ENCODE assay signal across 7 mouse cellular contexts in the genomic region with DNA sequence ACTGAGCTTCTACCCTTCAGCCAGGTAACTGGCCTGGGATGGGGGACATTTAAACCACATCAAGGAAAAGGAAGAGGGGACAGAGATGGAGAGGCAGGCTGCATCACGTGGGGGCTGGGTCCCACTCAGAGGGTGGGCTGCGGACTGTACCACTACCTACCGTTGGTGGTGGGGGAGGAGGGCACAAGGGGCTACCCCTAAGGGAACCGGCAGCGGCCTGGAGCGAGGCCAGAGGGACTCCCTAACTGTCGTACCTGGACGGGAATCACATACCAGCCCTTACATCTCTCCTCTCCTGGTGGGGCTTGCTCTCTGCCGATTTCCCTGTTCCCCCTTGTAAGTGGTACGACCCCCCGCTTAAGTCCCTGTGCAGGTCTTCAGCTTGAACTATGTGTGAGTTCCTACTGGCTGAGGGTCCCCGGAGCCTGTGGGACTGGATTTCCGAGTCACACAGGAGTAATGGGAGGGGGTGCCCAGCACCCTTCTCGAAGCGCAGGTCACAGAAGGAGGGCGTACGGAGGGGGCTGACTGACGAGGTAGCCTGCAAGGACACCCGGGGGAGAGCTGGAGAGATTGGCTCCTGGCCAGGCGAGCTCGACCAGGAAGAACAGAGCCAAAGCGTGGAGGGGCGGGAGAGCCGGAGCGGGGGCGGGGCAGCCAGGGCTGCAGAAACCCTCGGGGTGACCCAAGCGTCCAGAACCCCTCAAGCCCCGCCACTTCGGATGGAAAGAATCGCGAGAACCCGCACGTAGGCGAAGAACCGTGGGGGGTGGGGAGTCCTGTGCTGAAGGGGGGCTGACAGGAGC. TPM values are rescaled to one million over a fixed set of nuclear protein-coding genes. Genes with fewer than 3 reads are reported as not detected.
DNase-seq lines count a peak whose midpoint lies in the region; ATAC-seq lines count a peak whose summit lies in the region.

No protein-coding gene starts in this region.

- peaks cover 100% of the 10 kb centered on the region for H3K27me3 ChIP-seq in embryonic facial prominence, embryonic 10.5 days (replicated peaks; ENCODE audit: low read depth, poor library complexity, severe bottlenecking)
- peaks cover 74% of the 10 kb centered on the region for H3K27me3 ChIP-seq in midbrain, embryonic 12.5 days

- WGBS in embryonic facial prominence, embryonic 10.5 days = under 1% methylated on average over 36 of the region's 36 CpGs
- 0% methylated on average over 36 of the region's 36 CpGs for WGBS in midbrain, embryonic 12.5 days

- peak overlapping the region; percentile 71 for H3K9ac ChIP-seq in midbrain, embryonic 12.5 days (replicated peaks)

- intact Hi-C loops in heart, postnatal 36 days (cut with DNase I) = loop anchor here (5.0 kb wide), 1 partner anchor 118 kb away; a partner anchor contains a TSS

- ATAC-seq in midbrain, embryonic 12.5 days (ENCODE audit: low FRiP score, low read depth) = peak; percentile 79

- peak overlapping the region; percentile 91 for H3K27ac ChIP-seq in embryonic facial prominence, embryonic 10.5 days (replicated peaks)
- H3K27ac ChIP-seq in midbrain, embryonic 12.5 days (replicated peaks) = peak overlapping the region; percentile 87

- H3K4me3 ChIP-seq in embryonic facial prominence, embryonic 10.5 days = peak overlapping the region; percentile 67
- H3K4me3 ChIP-seq in midbrain, embryonic 12.5 days = peak overlapping the region; percentile 58

- no peaks in the 10 kb centered on the region for H3K9me3 ChIP-seq in embryonic facial prominence, embryonic 10.5 days
- no peaks in the 10 kb centered on the region for H3K9me3 ChIP-seq in midbrain, embryonic 12.5 days

- peak; percentile 94 for DNase-seq in A20 (ENCODE audit: low read depth, low spot score)
- DNase-seq in B cell, adult 2 months = peak; percentile 22 to 36
- peak; percentile 88 for DNase-seq in embryonic facial prominence, embryonic 10.5 days (ENCODE audit: low spot score)
- DNase-seq in heart, postnatal 36 days = peak; percentile 47 to 48
- DNase-seq in layer of hippocampus, postnatal 10 days (ENCODE audit: low spot score in 2 of 2) = peak; percentile 79 to 85
- DNase-seq in testis, postnatal 14 days (ENCODE audit: low spot score) = peak; percentile 78

- H3K4me2 ChIP-seq in midbrain, embryonic 12.5 days (replicated peaks) = peak overlapping the region; percentile 96

- H3K4me1 ChIP-seq in embryonic facial prominence, embryonic 10.5 days = peaks cover 68% of the 10 kb centered on the region
- peaks cover 71% of the 10 kb centered on the region for H3K4me1 ChIP-seq in midbrain, embryonic 12.5 days

- no peaks in the 10 kb centered on the region for H3K36me3 ChIP-seq in embryonic facial prominence, embryonic 10.5 days (replicated peaks)
- H3K36me3 ChIP-seq in midbrain, embryonic 12.5 days = no peaks in the 10 kb centered on the region

RNA-seq across cellular contexts. Expression of a gene that starts 1.1 kb away (rescaled TPM):
- polyA plus RNA-seq in embryonic facial prominence, embryonic 10.5 days (2016; fragmentation: Nextera tagmentation; extraction: Ambion mirVana) = 0.91 and 0.93 TPM in 2 replicates
- 1 to 10 TPM; 2.4 to 3.0 TPM for total RNA-seq in heart, postnatal 36 days (2021)
- total RNA-seq in layer of hippocampus, postnatal 10 days (2021) = 10 to 100 TPM; 26.8 to 26.9 TPM
- polyA plus RNA-seq in midbrain, embryonic 12.5 days (2016; fragmentation: Nextera tagmentation; extraction: Ambion mirVana) = 2.7 and 2.9 TPM in 2 replicates

RNA-seq across cellular contexts. Expression of a gene that starts 4.8 kb away (rescaled TPM):
- 2.1 and 2.7 TPM in 2 replicates for polyA plus RNA-seq in embryonic facial prominence, embryonic 10.5 days (2016; fragmentation: Nextera tagmentation; extraction: Ambion mirVana)
- total RNA-seq in heart, postnatal 36 days (2021) = under 1 TPM; 0.41 to 0.56 TPM
- not detected for total RNA-seq in layer of hippocampus, postnatal 10 days (2021)
- 0.42 and 1.2 TPM in 2 replicates for polyA plus RNA-seq in midbrain, embryonic 12.5 days (2016; fragmentation: Nextera tagmentation; extraction: Ambion mirVana)

RNA-seq across cellular contexts. Expression of a gene that starts 4.9 kb away (rescaled TPM):
- 1.4 and 2.3 TPM in 2 replicates for polyA plus RNA-seq in embryonic facial prominence, embryonic 10.5 days (2016; fragmentation: Nextera tagmentation; extraction: Ambion mirVana)
- 1 to 10 TPM; 3.6 to 4.3 TPM for total RNA-seq in heart, postnatal 36 days (2021)
- total RNA-seq in layer of hippocampus, postnatal 10 days (2021) = 1 to 10 TPM; 1.1 to 1.6 TPM
- polyA plus RNA-seq in midbrain, embryonic 12.5 days (2016; fragmentation: Nextera tagmentation; extraction: Ambion mirVana) = 1.3 and 1.7 TPM in 2 replicates

RNA-seq across cellular contexts. Expression of a gene that starts 14.5 kb away (rescaled TPM):
- polyA plus RNA-seq in embryonic facial prominence, embryonic 10.5 days (2016; fragmentation: Nextera tagmentation; extraction: Ambion mirVana) = not detected in 2 replicates
- total RNA-seq in heart, postnatal 36 days (2021) = not detected
- total RNA-seq in layer of hippocampus, postnatal 10 days (2021) = not detected
- not detected in 2 replicates for polyA plus RNA-seq in midbrain, embryonic 12.5 days (2016; fragmentation: Nextera tagmentation; extraction: Ambion mirVana)

RNA-seq across cellular contexts. Expression of a gene that starts 17.7 kb away (rescaled TPM):
- polyA plus RNA-seq in embryonic facial prominence, embryonic 10.5 days (2016; fragmentation: Nextera tagmentation; extraction: Ambion mirVana) = not detected in 2 replicates
- not detected for total RNA-seq in heart, postnatal 36 days (2021)
- not detected for total RNA-seq in layer of hippocampus, postnatal 10 days (2021)
- polyA plus RNA-seq in midbrain, embryonic 12.5 days (2016; fragmentation: Nextera tagmentation; extraction: Ambion mirVana) = not detected in 2 replicates

Comparison
In these comparisons a context has a peak if more than half of its experiments do, and no peak if none do; other contexts are left out.
1. Peak in every context shown above with its lines: DNase-seq, ATAC-seq, H3K4me3 ChIP-seq and H3K27ac ChIP-seq.
2. DNase-seq: peak in every context shown above with its lines; median percentile 94 in A20; 88 in embryonic facial prominence, embryonic 10.5 days; 82 in layer of hippocampus, postnatal 10 days; 78 in testis, postnatal 14 days; 48 in heart, postnatal 36 days; 29 in B cell, adult 2 months.
3. RNA of a gene that starts 1.1 kb away (total RNA-seq): 26.8 to 26.9 TPM in layer of hippocampus, postnatal 10 days; 2.4 to 3.0 TPM in heart, postnatal 36 days; every median in the first group is over 4 times any median in the second.